Mouse (Mus musculus): Measurements from ENCODE around the gene Atg9b.

Atg9b gene

DNA sequence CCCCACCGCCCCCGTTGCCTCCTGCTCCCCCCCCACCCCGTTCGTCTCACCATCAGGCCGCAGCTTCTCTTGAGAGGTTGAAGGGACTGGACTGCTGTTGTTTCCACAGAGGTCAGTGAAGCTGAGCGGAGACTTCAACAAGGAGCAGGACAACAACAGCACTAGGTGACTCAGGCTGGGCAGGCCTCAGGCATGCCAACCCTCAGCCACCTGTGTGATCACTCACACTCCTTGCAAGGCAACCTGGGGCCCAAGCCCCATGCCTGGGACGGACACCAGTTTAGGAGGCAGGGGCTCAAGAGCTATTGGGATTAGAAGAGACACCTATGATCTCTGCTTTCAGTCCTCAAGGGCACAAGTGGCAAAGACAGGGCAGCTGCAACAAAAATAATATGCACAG, at the start of gene Atg9b:
Gene Atg9b, minus strand, starts transcription at position 280 of the 400 bp plus-strand sequence.
- DNase-seq (ENCODE audit: low spot score), result no peak

DNA sequence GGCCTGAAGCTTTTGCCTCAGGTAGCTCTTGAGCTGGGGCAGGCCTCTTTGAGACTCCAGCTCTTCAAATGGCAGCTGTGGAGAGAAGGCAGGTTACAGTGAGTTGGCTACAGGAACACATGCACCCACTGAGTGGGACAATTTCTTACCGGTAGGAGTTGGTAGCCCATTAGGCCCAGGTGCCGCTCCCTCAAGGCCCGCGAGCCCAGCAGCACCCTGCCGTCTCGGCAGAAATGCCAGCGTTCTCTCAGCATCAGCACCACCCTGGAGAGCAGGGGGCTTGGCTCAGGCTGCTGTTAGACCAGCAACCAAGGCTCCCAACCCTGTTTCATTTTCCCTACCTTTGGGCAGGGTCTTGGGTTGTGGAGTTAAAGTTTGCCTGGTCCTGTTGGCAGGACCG, 49.2 kb upstream of the Atg9b start:
- no peak for DNase-seq (ENCODE audit: low spot score)

DNA sequence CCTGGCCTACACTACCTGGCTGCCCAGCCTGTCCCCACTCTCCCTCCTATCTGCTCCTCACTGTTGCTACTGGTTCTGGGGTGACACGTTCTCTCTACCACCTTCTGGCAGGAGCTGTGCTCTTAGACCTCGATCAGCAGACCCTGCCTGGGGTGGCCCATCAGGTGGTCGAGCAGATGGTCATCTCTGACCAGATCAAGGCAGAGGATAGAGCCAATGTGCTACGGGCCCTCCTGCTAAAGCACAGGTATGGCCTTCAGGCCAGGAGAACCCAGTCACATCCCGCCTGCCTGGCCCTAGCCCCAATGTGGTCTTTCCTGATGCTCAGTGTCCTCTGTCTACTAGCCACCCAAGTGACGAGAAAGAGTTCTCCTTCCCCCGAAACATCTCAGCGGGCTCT, 42.0 kb upstream of the Atg9b start:
- no peak for DNase-seq (ENCODE audit: low spot score)

DNA sequence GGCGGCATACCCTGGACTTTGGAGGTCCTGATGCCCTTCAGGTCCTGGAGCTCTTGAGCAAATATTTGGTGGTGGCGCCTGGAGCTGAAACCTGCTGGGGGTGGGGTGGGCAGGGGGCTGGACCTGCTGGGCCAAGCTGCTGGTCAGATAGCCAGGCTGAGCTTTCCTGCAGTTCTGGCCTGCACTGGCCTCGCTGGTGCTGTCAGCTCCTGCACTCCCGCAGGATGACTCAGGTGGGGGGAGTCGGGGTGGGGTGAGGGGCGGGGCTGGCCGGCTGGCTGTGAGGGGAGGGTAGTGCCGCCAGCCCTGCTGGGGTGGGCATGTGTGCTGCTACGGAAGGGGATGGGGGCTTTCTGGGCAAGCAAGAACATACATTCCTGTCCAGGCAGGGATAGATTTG, 36.7 kb upstream of the Atg9b start:
- no peak for DNase-seq (ENCODE audit: low spot score)

DNA sequence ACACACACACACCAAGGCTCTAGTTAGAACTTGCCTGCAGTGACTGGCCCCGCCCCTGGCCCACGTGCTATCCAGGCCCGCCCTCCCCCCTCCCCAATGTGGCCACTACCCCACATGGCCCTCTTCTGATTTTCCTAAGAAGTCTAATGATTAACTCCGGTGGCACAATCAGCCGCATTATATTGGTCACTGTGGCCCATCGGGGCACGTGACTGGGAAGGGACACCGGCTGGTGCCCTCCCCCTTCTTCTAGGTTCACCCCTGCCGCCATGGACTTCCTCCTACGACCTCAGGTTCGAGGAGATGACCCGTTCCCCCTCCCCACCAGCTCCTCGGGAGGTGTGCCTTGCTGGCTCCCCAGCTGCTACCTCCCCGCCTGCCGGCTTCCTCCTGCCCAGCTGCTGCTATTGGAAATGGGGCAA, 36.0 kb upstream of the Atg9b start:
- DNase-seq (ENCODE audit: low spot score), result peak; percentile 59

DNA sequence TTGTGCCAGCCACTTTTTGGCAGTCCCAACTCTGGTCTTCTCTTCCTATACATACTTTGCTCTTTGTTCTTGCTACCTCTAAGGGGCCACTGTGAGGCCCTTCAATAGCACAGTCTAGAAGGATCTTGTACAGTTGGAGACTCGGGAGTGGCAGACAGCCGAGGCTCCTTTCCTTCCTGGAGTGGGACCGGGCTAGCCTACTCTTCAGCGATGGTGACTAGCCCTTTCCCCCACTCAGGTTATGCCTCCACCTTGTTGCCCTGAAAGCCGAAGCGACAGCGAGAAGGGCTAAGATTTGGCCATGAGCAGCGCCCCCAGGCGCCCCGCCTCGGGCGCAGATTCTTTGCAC, 35.3 kb upstream of the Atg9b start:
- DNase-seq (ENCODE audit: low spot score), result no peak

DNA sequence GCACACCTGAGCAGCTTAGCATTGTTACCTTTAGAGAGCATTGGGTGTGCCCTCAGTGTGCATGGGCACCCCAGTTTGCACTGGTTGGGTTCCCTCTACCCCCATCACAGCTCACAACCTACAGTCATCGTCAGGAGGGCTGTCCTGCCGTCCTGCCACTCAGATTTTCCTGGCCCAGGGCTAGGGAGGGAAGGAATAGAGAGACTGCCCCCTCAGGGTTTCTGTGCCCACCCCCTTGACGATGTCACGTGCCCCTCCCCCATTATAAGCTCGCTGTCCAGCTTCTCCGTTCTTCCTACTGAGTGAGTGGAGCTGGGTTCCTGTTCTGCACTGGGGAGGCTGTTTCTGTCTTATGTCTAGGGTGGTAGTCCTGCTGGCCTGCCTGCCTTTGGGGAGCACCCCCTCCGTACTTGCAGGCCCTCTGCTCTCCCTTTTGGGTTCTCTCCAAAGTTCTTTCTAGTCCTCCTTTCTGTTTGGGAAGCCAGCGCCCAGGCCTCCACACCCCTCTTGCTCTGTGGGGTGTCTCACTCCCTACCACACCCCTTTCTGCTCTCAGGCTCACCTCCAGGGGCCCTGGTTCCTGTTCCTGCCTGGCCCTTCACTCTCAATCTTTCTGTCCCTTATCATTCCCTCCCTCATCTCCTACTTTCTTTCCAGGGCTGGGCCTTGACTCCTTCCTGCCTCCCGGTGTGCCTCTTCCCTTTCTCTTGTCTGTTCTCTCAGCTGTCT, 34.8 kb upstream of the Atg9b start:
- no peak for DNase-seq (ENCODE audit: low spot score)

DNA sequence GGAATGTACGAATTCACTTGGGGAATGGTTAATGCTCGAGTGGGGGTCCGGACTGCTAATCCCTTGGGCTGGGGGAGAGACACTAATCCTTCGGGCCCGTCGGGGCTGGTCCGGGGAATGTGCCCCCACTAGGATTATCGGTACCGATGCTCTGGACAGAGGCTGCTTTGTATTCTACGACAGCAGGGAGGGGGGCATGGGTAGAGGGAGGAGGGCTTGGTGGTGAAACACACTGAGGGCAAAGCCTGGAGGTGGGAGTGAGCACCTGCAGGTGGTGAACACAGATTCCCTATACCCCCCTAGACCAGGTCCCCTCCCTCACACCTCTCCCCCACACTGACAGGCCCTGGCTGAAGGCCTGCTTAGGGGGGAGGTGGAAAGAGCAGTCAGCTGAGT, 34.1 kb upstream of the Atg9b start:
- DNase-seq (ENCODE audit: low spot score), result no peak

DNA sequence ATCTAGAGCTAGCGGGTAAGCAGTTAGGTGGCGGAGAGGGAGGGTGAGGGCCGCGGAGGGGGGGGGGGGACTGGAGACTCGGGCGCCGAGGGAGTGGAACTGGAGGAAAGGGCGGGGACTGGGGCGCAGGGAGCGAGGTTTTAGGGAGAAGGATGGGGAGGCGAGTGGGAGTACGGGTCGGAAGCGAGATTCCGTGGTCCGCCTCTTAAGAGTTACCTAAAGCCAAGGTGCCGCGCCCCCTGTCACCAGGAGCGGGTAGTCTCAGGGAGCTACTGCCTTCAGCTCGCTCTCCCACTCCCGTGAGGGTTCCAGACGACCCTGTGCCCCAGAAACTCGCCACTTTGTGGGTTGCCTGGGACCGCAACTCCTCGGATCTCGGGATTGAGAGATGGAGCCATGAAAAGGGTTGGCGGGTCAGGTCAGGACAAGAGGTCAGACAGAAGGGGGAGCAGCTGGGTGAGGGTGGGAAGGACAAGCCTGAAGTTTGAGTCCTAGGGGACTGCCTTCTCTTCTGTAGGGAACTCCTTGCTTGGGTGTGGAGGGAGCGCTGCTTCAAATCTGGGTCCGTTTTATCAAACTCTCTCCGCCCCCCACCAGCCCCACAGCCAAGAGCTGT, 33.6 kb upstream of the Atg9b start:
- peak; percentile 74 for DNase-seq (ENCODE audit: low spot score)

DNA sequence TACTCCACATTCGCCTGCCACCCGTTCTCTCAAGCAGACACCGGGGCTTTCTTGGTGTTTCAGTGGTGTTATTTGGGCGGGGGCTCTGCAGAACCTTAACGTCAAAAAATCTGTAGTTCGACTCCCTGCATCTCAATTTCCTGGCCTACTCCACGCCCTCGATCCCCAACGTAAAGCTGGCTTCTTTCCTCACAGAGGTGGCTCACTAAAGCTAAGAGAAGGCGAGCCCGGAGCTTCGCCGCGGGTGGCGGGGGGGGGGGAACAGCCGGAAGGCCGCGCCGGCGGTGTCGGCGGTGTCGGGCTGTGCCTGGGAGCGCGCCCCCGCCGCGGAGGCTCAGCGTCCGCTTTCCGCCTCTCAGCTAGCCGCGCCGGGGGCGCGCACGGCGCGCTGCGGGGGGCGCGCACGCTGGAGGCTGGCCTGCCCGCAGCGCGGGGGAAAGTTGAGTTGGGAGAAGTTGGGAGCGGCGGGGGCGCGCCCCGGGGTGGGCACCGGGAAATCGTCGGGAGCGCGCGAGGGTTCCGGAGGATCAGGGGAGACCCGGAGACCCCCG, 33.0 kb upstream of the Atg9b start:
- DNase-seq (ENCODE audit: low spot score), result peak; percentile 88

DNA sequence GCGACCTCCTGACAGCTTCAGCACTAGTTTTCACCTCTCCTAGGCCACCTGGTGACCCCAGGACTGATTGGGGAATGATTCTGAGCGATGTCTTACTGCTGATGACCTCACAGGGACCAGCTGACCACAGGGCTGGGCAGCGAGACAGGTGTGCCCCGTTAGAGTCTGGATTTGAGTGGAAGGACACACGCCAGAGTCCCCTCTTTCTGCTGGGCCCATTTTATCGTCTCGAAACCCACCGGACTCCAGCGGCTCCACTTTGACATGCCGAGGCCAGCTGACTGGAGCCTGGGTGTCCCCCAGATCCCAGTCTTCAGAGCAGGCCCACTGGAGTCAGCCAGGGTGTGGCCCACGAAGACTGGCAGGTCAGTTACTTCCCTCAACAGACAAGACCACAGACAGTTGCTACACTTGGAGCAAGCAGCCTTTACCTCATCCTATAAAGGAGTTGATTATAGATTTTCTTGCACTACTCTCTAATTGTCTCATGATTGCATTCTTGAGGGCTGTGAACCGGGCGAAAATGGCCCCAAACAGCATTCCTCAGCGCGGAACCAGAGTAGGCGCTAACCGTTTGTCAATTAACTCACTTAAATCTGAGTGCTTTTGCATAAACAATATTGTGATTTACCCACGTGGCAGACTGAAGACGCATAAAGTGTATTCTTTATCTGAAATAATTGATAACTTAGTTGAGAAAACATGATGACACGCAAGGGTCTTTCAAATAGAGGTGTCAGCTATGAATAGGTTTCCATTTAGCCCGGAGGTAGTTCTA, 32.2 kb upstream of the Atg9b start:
- no peak for DNase-seq (ENCODE audit: low spot score)

DNA sequence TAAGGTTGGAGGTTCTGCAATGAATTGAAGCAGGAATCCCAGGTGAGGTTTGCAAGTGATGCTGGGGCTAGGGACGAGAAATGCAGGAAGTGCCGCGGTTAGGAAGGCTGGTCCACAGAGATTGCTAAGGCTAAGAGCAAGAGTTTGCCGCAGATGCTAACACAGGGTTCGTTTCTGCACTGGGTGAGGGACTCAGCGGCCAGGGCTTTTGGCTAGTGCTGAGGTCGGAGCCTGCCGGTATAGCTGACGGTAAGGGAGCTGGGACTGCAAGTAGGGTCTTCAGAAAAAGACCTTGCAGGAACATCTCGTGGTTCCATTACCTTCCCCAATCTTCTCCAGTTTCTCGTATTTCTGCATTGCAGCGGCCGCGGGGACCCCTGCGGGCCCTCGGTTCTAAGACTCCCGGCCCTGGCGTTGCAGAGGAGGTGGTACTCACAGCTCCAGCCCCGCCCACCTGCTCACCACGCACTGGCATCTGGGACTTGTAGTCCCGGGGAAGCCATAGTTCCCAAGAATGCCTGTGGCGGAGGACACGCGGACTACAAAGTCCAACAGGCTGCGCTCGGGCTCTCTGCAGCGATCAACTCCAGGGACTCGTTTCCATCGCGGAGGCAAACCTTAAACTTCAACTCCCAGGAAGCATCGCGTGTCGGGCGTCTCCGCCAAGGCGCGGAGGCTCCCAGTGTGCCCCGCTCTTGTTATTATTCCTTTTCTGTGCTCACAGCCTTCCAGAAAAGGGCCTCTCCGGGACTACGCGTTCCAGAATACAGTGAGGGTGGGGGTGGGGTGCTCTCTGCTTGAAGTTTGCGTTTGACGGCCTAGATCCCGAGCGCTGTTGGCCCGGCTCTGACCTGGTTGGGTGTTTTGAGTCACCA, 31.4 kb upstream of the Atg9b start, which contains the start of the genes Cdk5 and Slc4a2:
Gene Cdk5, minus strand, starts transcription at position 402 of the 875 bp plus-strand sequence.
Gene Slc4a2, plus strand, starts transcription at position 709 of the 875 bp plus-strand sequence.
- DNase-seq (ENCODE audit: low spot score), result peak; percentile 100

DNA sequence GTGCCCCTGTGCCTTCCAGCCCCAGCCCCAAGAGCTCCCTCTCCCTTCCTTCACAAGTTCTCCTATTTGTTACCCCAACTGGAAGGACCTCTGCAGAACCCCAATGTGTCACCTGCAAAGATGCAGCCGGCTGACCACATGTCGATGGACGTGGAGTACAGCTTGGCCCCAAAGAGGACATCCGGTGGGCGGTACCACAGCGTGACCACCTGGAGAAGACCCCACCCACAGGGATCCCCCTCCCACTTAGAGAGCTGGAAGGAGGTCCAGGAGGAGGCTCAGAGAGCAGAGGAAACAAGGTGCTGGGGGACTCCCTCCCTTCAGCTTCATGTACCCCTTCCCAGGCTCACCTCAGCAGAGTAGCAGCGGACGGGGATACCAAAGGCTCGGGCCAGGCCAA, 28.4 kb upstream of the Atg9b start:
- no peak for DNase-seq (ENCODE audit: low spot score)

DNA sequence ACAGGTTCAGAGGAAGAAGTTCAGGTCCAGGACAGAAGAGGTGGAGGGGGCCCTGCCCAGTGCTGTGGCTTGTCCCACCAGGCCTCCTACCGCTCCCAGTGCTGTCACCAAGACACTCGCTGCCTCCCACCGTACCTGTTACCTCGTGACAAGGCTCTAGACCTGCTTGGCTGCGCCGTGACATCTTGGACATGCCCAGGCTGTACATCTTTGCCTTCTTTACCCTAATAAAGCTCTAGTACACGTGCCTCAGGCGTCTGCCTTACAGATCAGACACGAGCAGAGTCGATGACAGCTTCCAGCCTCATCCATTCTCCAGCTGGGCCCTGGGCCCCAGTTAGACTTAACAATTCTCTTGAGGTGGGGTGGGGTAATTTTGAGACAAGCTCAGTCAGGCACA, 25.6 kb upstream of the Atg9b start:
- no peak for DNase-seq (ENCODE audit: low spot score)

DNA sequence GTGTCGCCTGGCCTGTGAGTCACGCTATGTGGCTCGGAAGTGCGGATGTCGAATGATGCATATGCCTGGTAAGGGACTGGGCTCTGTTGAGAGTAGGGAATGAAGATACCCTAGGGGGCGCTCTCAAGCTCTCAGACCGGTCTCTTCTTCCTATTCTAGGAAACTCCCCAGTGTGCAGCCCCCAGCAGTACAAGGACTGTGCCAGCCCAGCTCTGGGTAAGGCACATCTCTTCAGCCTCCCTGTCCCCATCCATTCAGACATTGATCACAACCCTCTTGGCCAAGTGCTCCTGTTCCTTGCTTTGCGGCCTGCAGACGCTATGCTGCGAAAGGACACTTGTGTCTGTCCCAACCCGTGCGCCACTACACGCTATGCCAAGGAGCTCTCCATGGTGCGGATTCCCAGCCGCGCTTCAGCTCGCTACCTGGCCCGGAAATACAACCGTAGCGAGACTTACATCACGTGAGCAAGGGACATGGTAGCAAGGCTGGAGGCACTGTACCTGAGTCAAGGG, 24.3 kb upstream of the Atg9b start:
- DNase-seq (ENCODE audit: low spot score), result peak; percentile 73

DNA sequence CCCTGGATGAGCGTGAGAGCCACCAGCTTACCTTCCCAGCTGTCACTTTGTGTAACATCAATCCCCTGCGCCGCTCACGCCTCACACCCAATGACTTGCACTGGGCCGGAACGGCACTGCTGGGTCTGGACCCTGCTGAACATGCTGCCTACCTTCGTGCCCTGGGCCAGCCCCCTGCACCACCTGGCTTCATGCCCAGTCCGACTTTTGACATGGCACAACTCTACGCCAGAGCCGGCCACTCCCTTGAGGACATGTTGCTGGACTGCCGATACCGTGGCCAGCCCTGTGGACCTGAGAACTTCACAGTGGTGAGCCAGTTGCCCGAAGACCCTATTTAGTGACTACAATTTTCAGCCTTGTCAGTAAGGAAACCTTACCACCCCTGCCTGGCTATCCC, 22.0 kb upstream of the Atg9b start:
- DNase-seq (ENCODE audit: low spot score), result no peak

DNA sequence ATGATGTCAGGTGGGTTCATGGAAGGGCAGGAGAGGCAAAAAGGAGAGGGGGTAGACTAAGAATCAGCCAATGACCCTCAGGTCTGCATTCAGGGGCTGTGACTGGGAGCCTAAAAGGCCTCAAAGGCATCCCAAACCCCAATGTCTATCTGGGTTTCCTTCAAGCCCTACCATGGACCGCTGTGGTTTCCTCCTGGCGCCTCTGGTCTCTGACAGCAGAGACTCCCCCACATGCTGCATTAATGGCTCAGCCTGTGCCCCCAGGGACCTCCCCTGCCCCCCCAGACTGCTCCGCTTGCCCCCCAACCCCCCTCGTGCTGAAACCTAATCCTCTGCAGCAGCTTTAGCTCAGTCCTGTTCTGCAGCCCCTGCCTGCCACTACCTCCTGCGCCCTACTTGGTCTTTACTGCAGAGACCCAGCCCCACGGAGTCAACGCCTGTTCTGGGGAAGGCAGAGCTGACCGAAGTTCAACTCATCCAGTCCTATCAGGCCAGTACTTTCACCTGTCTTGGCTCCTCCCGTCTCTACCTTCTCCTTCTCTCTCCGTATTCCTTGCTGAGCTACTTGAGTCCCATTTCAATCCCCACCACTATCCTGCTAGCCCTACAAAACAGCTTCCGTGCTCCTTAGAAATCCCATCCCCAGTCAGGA, 21.2 kb upstream of the Atg9b start, which contains the start of gene Asic3:
Gene Asic3, plus strand, starts transcription at position 351 of the 652 bp plus-strand sequence.
- DNase-seq (ENCODE audit: low spot score), result no peak

DNA sequence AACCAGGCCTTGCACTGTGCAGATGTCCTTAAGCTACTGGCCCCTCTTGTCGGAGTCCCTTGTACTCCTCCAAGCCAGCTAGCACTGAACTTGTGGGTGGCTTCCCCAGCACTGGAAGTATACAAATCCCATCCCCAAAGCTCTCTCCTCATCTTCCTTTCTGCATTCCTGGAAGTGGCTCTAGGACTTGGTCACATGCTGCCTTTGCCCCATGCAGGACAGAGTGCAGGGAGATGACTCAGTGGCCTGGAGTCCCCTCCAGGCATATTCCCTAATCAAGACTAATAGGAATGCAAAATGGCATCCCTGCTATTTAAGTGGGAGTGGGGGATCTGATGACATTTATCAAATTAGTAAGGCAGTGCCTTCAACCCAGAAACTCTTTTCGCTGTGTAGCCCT, 20.1 kb upstream of the Atg9b start:
- no peak for DNase-seq (ENCODE audit: low spot score)

DNA sequence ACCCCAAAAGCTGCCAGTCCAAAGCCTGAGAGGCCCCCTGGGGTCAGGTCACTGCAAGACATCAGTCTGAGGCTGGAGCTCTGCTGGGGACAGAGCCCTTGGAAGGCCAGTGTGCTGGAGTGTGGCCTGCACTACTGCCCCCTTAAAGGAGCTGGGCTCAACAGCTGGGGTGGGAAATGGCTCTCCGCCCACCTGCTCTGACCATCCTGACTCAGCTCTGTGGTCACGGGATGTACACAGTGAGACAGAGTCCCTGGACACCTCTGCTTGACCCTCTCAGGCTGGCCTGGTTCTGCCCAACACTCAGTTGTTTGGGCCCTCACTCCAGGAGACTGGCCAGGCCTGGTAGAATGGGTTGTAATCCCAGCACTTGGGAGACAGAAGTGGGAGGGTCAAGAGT, 17.5 kb upstream of the Atg9b start:
- DNase-seq (ENCODE audit: low spot score), result no peak

DNA sequence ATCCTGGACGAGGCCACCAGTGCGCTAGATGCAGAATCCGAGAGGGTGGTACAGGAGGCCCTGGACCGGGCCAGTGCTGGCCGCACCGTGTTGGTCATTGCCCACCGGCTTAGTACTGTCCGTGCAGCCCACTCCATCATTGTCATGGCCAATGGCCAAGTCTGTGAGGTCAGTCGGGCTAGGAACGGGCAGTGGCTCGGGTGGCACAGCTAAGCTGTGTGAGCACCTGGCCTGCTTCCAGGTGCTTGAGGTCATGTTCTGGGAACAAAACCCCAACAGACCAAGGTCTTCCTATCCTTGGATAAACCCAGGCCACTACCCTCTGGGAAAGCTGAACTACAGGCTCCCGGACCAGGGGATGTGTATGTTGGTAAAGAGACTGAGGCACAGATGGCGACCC, 16.7 kb upstream of the Atg9b start:
- DNase-seq (ENCODE audit: low spot score), result no peak

DNA sequence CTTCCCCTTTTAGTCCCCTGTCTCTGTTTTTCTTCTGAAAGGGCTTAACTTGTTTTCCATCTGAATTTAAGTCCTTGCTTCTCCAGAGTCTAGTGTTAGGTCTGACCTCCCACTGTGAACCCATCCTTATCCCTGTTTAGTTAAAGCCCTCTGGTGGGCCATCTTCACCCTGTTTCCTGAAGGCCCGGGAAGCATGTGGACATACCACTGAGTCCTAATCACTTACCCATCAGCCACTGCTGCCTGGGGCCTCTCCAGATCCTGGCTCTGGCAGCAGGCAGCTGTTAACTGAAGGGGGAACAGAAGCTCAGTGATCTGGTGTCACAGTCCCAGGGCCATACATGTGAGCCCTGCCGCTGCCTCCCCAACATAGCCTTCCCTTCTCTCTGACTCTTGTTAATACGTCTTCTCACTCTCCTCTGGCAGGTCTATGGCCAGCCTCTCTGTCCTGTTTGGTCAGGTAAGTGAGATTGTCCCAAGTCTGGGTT, 13.5 kb upstream of the Atg9b start:
- DNase-seq (ENCODE audit: low spot score), result no peak
